Mouse (Mus musculus) liver, adult 2 months (tissue): ENCODE data around the gene Atg10. TPM values are rescaled to one million over a fixed set of nuclear protein-coding genes. Genes with fewer than 3 reads are reported as not detected.

Source experiments
- DNase-seq: peaks from one replicate; pipeline ENCODE4 v3.0.0-alpha.2; 2011; ENCODE audit warnings: low read depth, low spot score; ENCODE audit errors: extremely low read depth
- H3K27ac ChIP-seq: fragments of 200-500 bp; replicated peaks from 2 replicates; pipeline ENCODE4 v1.5.1; 2012; ENCODE audit warnings: low read depth, mild to moderate bottlenecking, control low read depth, inconsistent platforms, low read length; ENCODE audit not compliant: insufficient read depth
- H3K27me3 ChIP-seq: fragments of 200-500 bp; 2 replicates; pipeline ENCODE4 v1.6.1; 2012; ENCODE audit warnings: mild to moderate bottlenecking, moderate library complexity, low read length, inconsistent platforms; ENCODE audit not compliant: control insufficient read depth, insufficient read depth
- H3K36me3 ChIP-seq: fragments of 200-500 bp; 2 replicates; pipeline ENCODE4 v1.6.1; 2012; ENCODE audit warnings: low read length, inconsistent platforms; ENCODE audit not compliant: control insufficient read depth, insufficient read depth
- H3K4me1 ChIP-seq: fragments of 200-500 bp; 2 replicates; pipeline ENCODE4 v1.6.1; 2011; ENCODE audit warnings: low read length; ENCODE audit not compliant: control insufficient read depth, insufficient read depth
- H3K4me3 ChIP-seq: fragments of 200-500 bp; 2 replicates; pipeline ENCODE4 v1.5.1; 2011; ENCODE audit warnings: low read depth, mild to moderate bottlenecking, control low read depth, low read length, moderate library complexity; ENCODE audit not compliant: insufficient read depth
- H3K79me2 ChIP-seq: fragments of 200-500 bp; 2 replicates; pipeline ENCODE4 v1.6.1; 2012; ENCODE audit warnings: inconsistent platforms, mild to moderate bottlenecking, low read length, moderate library complexity; ENCODE audit not compliant: control insufficient read depth, insufficient read depth
- H3K9ac ChIP-seq: fragments of 200-500 bp; 2 replicates; pipeline ENCODE4 v1.6.1; 2012; ENCODE audit warnings: low read depth, mild to moderate bottlenecking, control low read depth, inconsistent platforms, low read length
- CTCF ChIP-seq: fragments of 200-500 bp; IDR thresholded peaks from 2 replicates; pipeline ENCODE4 v1.5.1; 2011; ENCODE audit warnings: low read depth, low read length, control low read depth
- POLR2A ChIP-seq: fragments of 200-500 bp; IDR thresholded peaks from 2 replicates; pipeline ENCODE4 v1.6.1; 2011; ENCODE audit warnings: low read length, control low read depth; ENCODE audit not compliant: insufficient read depth; ENCODE audit errors: extremely low read depth
- WGBS: fragments of 180-500 bp; shearing (Covaris S2); methylation state at CpG from one replicate; pipeline ENCODE4 v1.1.7; 2018; 5-methylcytosine and 5-hydroxymethylcytosine counted together
- polyA plus RNA-seq: library from polyadenylated mRNA; depleted of rRNA; stranded (reverse); fragments of >200 nt; gene quantifications from 2 replicates; pipeline ENCODE4 v1.2.3, GENCODE M21; 2012
- total RNA-seq: library from RNA; depleted of rRNA; stranded (reverse); fragments of >200 nt; gene quantifications from 2 replicates; pipeline ENCODE4 v1.2.3, GENCODE M21; 2014

Atg10 gene
- total and polyA plus RNA-seq, 2 experiments: 0.94 to 5.3 TPM

- Histone ChIP-seq H3K79me2 (no peaks in the 10 kb centered on the region), H3K4me1 (no peaks in the 10 kb centered on the region), H3K36me3 (no peaks in the 10 kb centered on the region), H3K9ac (no peak overlapping the region), H3K27ac (no peak overlapping the region), H3K27me3 (no peaks in the 10 kb centered on the region), H3K4me3 (no peak overlapping the region)
- DNase-seq: no peak
- TF ChIP-seq POLR2A (no peak), CTCF (no peak)
- 93% methylated on average over 8 of the region's 8 CpGs for whole genome bisulfite sequencing
These were observed 43.4 kb downstream of the Atg10 start for GRCm38 (mm10) chr13:91180364-91180763.

- H3K36me3 ChIP-seq: no peaks in the 10 kb centered on the region
- no peaks in the 10 kb centered on the region for H3K27me3 ChIP-seq
- H3K79me2 ChIP-seq: no peaks in the 10 kb centered on the region
- TF ChIP-seq CTCF (no peak), POLR2A (no peak)
- DNase-seq: no peak
- H3K4me1 ChIP-seq: no peaks in the 10 kb centered on the region
- WGBS: 83% methylated on average over 8 of the region's 8 CpGs
- no peak overlapping the region for H3K27ac ChIP-seq
- H3K4me3 ChIP-seq: no peak overlapping the region
- H3K9ac ChIP-seq: no peak overlapping the region
These were observed 44.4 kb downstream of the Atg10 start for GRCm38 (mm10) chr13:91179174-91179899.

GRCm38 (mm10) chr13:91178428-91179160 lies 45.2 kb downstream of the Atg10 start:
- no peak overlapping the region for H3K9ac ChIP-seq
- H3K27ac ChIP-seq: no peak overlapping the region
- no peaks in the 10 kb centered on the region for H3K27me3 ChIP-seq
- H3K79me2 ChIP-seq: no peaks in the 10 kb centered on the region
- no peaks in the 10 kb centered on the region for H3K36me3 ChIP-seq
- 88% methylated on average over 9 of the region's 9 CpGs for WGBS
- H3K4me1 ChIP-seq: no peaks in the 10 kb centered on the region
- no peak for DNase-seq
- H3K4me3 ChIP-seq: no peak overlapping the region
- no peak for TF ChIP-seq CTCF
- no peak for TF ChIP-seq POLR2A

DNA sequence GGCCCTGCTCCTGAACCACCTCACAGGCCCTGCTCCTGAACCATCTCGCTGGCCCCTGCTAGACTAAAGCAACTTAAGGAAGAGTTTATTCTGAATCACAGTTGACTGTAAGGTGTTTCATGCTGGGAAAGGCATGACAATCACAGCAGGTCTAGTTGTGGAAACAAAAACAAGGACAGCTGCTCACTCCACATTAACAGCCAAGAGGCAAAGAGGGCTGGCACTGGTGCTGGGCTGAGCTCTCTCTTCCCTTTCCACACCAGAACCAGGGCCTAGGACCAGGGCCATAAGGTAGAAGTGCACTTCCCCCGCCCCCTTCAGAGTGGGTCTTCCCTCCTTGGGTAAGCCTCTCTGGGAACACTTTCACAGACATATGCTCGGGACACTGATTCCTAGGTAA lies 48.4 kb downstream of the Atg10 start:
- Histone ChIP-seq H3K4me1 (no peaks in the 10 kb centered on the region), H3K27me3 (no peaks in the 10 kb centered on the region), H3K4me3 (no peak overlapping the region), H3K79me2 (no peaks in the 10 kb centered on the region), H3K36me3 (no peaks in the 10 kb centered on the region), H3K9ac (no peak overlapping the region), H3K27ac (no peak overlapping the region)
- TF ChIP-seq POLR2A (no peak), CTCF (no peak)
- WGBS: 88% methylated on average over 3 of the region's 3 CpGs
- DNase-seq: no peak

GRCm38 (mm10) chr13:91171766-91172491 lies 51.8 kb downstream of the Atg10 start:
- TF ChIP-seq POLR2A (no peak), CTCF (no peak)
- no peak overlapping the region for H3K4me3 ChIP-seq
- no peaks in the 10 kb centered on the region for H3K36me3 ChIP-seq
- H3K4me1 ChIP-seq: no peaks in the 10 kb centered on the region
- DNase-seq: no peak
- H3K27me3 ChIP-seq: no peaks in the 10 kb centered on the region
- no peak overlapping the region for H3K27ac ChIP-seq
- 92% methylated on average over 15 of the region's 15 CpGs for WGBS
- no peak overlapping the region for H3K9ac ChIP-seq
- no peaks in the 10 kb centered on the region for H3K79me2 ChIP-seq

DNA sequence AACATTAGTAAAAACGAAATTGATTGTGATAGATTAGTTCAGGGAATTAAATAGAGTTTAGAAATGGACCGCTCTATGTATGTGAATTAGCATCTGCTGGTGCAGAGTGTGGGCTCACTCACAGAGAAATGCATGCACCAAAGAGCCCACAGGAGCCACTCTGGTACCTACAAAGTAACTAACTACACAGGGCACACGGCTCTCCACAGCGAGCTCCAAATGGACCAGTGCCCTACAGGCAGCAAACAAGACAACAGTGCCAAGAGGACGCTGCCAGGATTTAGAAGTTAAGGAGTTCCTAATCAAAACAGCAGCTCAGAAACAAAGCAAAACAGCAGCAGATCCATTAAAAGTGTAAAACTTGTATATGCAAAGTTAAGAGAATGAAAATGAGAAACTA lies 52.6 kb downstream of the Atg10 start:
- no peaks in the 10 kb centered on the region for H3K27me3 ChIP-seq

More for the DNA sequence above, 52.6 kb downstream of the Atg10 start:
- no peak overlapping the region for H3K9ac ChIP-seq
- peak; percentile 58 for DNase-seq
- WGBS: 50% methylated on average over 5 of the region's 5 CpGs
- no peak overlapping the region for H3K27ac ChIP-seq
- TF ChIP-seq CTCF (no peak), POLR2A (no peak)
- no peaks in the 10 kb centered on the region for H3K4me1 ChIP-seq
- H3K4me3 ChIP-seq: no peak overlapping the region
- no peaks in the 10 kb centered on the region for H3K36me3 ChIP-seq
- H3K79me2 ChIP-seq: no peaks in the 10 kb centered on the region
